Mouse (Mus musculus): Measurements from ENCODE around the gene Rpl3.

GRCm38 (mm10) chr15:80075374-80075694 is 16.3 kb downstream of the Rpl3 start:
- TF ChIP-seq POLR2A (IDR thresholded peaks at IDR 0.05; ENCODE audit: extremely low read depth, insufficient read depth, low read length): no peak
- TF ChIP-seq CTCF (IDR thresholded peaks at IDR 0.05; ENCODE audit: extremely low read depth, insufficient read depth, low read length): no peak
